19 mouse cellular contexts compared by ENCODE assay signal in the genomic region with DNA sequence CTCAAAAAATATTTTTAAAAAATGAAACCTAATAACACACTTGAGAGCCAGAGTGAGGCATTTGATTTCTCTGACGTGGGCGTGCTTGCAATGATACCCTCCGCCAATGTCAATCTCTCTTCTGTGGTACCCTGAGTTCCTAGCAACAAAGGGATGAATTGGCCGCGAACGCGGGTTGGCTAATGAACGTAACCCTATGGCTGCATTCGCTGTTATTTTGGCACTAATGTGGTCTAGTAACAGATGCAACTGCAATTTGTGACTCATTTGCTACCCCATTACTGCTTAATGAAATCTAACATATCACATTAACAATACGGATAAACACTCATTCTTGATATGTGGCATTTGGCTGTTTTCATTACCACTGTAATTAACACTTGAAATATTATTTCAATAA.
DNase-seq lines count a peak whose midpoint lies in the region; ATAC-seq lines count a peak whose summit lies in the region.
"Had no signal": no experiment of that assay in that cellular context is flagged by ENCODE, and none has a peak within 500 bp of the region (broad histone marks: within the 10 kb centered on the region; RNA-seq: fewer than 3 reads in every experiment).

No protein-coding gene starts in this region.

- WGBS in forebrain, embryonic 14.5 days = 35% methylated on average over 10 of the region's 10 CpGs
- 81% methylated on average over 10 of the region's 10 CpGs for WGBS in forebrain, embryonic 11.5 days
- WGBS in neural tube, embryonic 13.5 days = 34% methylated on average over 10 of the region's 10 CpGs
- 95% methylated on average over 10 of the region's 10 CpGs for WGBS in kidney, embryonic 16.5 days

- no peak overlapping the region for H3K4me3 ChIP-seq in forebrain, embryonic 14.5 days (ENCODE audit: low read depth, low read length)
- no peak overlapping the region for H3K4me3 ChIP-seq in forebrain, embryonic 11.5 days (ENCODE audit: low read depth, low read length)
- no peak overlapping the region for H3K4me3 ChIP-seq in neural tube, embryonic 13.5 days
- no peak overlapping the region for H3K4me3 ChIP-seq in kidney, embryonic 16.5 days (ENCODE audit: low read length)
- H3K4me3 ChIP-seq: embryonic facial prominence, embryonic 12.5 days; intestine, embryonic 15.5 days had no signal

- ATAC-seq in forebrain, embryonic 14.5 days = peak; percentile 57
- ATAC-seq in forebrain, embryonic 11.5 days (replicated peaks; ENCODE audit: low FRiP score) = no peak
- ATAC-seq in neural tube, embryonic 13.5 days (ENCODE audit: low read depth) = peak; percentile 47; the same call in 1 of the 2 replicates
- no peak for ATAC-seq in kidney, embryonic 16.5 days (ENCODE audit: low FRiP score, low TSS enrichment)
- ATAC-seq: intestine, embryonic 15.5 days; Patski had no signal

- DNase-seq in forebrain, embryonic 14.5 days (ENCODE audit: low spot score) = peak; percentile 86
- no peak for DNase-seq in forebrain, embryonic 11.5 days (ENCODE audit: low spot score)
- no peak for DNase-seq in neural tube, embryonic 10.5 days (ENCODE audit: extremely low spot score, low spot score)
- peak; percentile 53 for DNase-seq in layer of hippocampus, adult 9-11 months
- no peak for DNase-seq in adrenal gland, adult (ENCODE audit: inconsistent age in 2 of 2, low spot score in 1 of 2)
- DNase-seq in gastrocnemius, adult 18-20 months (ENCODE audit: low spot score) = no peak
- DNase-seq: cerebellum, adult 11 months; heart, adult 18-20 months; liver; lung, adult 18-20 months; thymus, postnatal 25 days had no signal

- no peaks in the 10 kb centered on the region for H3K9me3 ChIP-seq in forebrain, embryonic 14.5 days (replicated peaks; ENCODE audit: control insufficient read depth, low read length)
- no peaks in the 10 kb centered on the region for H3K9me3 ChIP-seq in forebrain, embryonic 11.5 days (ENCODE audit: control insufficient read depth, low read length)
- no peaks in the 10 kb centered on the region for H3K9me3 ChIP-seq in neural tube, embryonic 13.5 days
- H3K9me3 ChIP-seq in kidney, embryonic 16.5 days (ENCODE audit: low read length) = no peaks in the 10 kb centered on the region
- H3K9me3 ChIP-seq: embryonic facial prominence, embryonic 12.5 days; intestine, embryonic 15.5 days had no signal

- peaks cover 35% of the 10 kb centered on the region for H3K4me1 ChIP-seq in forebrain, embryonic 14.5 days (ENCODE audit: control insufficient read depth, insufficient read depth, low read length)
- H3K4me1 ChIP-seq in forebrain, embryonic 11.5 days (replicated peaks; ENCODE audit: control insufficient read depth, insufficient read depth, low read length) = peaks cover 2% of the 10 kb centered on the region
- peaks cover 87% of the 10 kb centered on the region for H3K4me1 ChIP-seq in neural tube, embryonic 13.5 days (replicated peaks)
- 0 out of 2 replicates have a peak, but pooled peaks cover 4% of the 10 kb centered on the region for H3K4me1 ChIP-seq in kidney, embryonic 16.5 days (ENCODE audit: insufficient read depth, low read length)
- H3K4me1 ChIP-seq: intestine, embryonic 15.5 days had no signal

- no peak overlapping the region for H3K4me2 ChIP-seq in forebrain, embryonic 14.5 days (ENCODE audit: low read length)
- H3K4me2 ChIP-seq in forebrain, embryonic 11.5 days (ENCODE audit: low read depth, low read length, severe bottlenecking) = no peak overlapping the region
- 0 out of 2 replicates have a peak overlapping the region, but pooled peaks have one; percentile 9 for H3K4me2 ChIP-seq in neural tube, embryonic 13.5 days
- H3K4me2 ChIP-seq in kidney, embryonic 16.5 days (replicated peaks; ENCODE audit: low read depth, low read length) = no peak overlapping the region
- H3K4me2 ChIP-seq: embryonic facial prominence, embryonic 12.5 days; intestine, embryonic 15.5 days had no signal

- H3K9ac ChIP-seq in forebrain, embryonic 14.5 days (ENCODE audit: low read length) = no peak overlapping the region
- H3K9ac ChIP-seq in forebrain, embryonic 11.5 days (ENCODE audit: low read length) = no peak overlapping the region
- no peak overlapping the region for H3K9ac ChIP-seq in neural tube, embryonic 13.5 days
- H3K9ac ChIP-seq in kidney, embryonic 16.5 days (replicated peaks; ENCODE audit: low read length) = no peak overlapping the region
- H3K9ac ChIP-seq: embryonic facial prominence, embryonic 12.5 days; intestine, embryonic 15.5 days had no signal

- H3K27me3 ChIP-seq in forebrain, embryonic 14.5 days (replicated peaks; ENCODE audit: control insufficient read depth, insufficient read depth, low read length) = no peaks in the 10 kb centered on the region
- H3K27me3 ChIP-seq in forebrain, embryonic 11.5 days (ENCODE audit: control insufficient read depth, insufficient read depth, low read length) = no peaks in the 10 kb centered on the region
- H3K27me3 ChIP-seq in neural tube, embryonic 13.5 days = no peaks in the 10 kb centered on the region
- no peaks in the 10 kb centered on the region for H3K27me3 ChIP-seq in kidney, embryonic 16.5 days (ENCODE audit: insufficient read depth, low read length)
- H3K27me3 ChIP-seq: embryonic facial prominence, embryonic 12.5 days; intestine, embryonic 15.5 days had no signal

- no peak overlapping the region for H3K27ac ChIP-seq in forebrain, embryonic 14.5 days (ENCODE audit: low read depth, low read length)
- H3K27ac ChIP-seq in forebrain, embryonic 11.5 days (ENCODE audit: low read depth, low read length) = no peak overlapping the region
- peak overlapping the region; percentile 67 for H3K27ac ChIP-seq in neural tube, embryonic 13.5 days (replicated peaks)
- no peak overlapping the region for H3K27ac ChIP-seq in kidney, embryonic 16.5 days (ENCODE audit: low read length)
- H3K27ac ChIP-seq: embryonic facial prominence, embryonic 12.5 days; intestine, embryonic 15.5 days; kidney, postnatal 0 days; macrophage; stomach, postnatal 0 days had no signal

- H3K36me3 ChIP-seq in forebrain, embryonic 14.5 days (ENCODE audit: control insufficient read depth, insufficient read depth, low read length) = peaks cover 7% of the 10 kb centered on the region
- no peaks in the 10 kb centered on the region; the same call in 1 of the 2 replicates for H3K36me3 ChIP-seq in forebrain, embryonic 11.5 days (ENCODE audit: control insufficient read depth, insufficient read depth, low read length)
- H3K36me3 ChIP-seq in neural tube, embryonic 13.5 days = no peaks in the 10 kb centered on the region
- no peaks in the 10 kb centered on the region for H3K36me3 ChIP-seq in kidney, embryonic 16.5 days (ENCODE audit: insufficient read depth, low read length)
- H3K36me3 ChIP-seq: embryonic facial prominence, embryonic 12.5 days; intestine, embryonic 15.5 days had no signal

Comparison
In these comparisons a context has a peak if more than half of its experiments do, and no peak if none do; other contexts are left out.
1. ATAC-seq: peak in forebrain, embryonic 14.5 days (single experiment) and neural tube, embryonic 13.5 days (single experiment); none in forebrain, embryonic 11.5 days (single experiment) and kidney, embryonic 16.5 days (single experiment).
2. DNase-seq: peak in forebrain, embryonic 14.5 days (single experiment) and layer of hippocampus, adult 9-11 months (single experiment); none in forebrain, embryonic 11.5 days (single experiment), neural tube, embryonic 10.5 days (single experiment), adrenal gland, adult (0 of 2) and gastrocnemius, adult 18-20 months (single experiment).